Mouse (Mus musculus): ENCODE results near the gene Cyp4f18.
"Not testable (repeated sequence)": the region's sequence is repeated elsewhere in the genome, so short reads cannot be mapped to it uniquely, and the experiment has no call there.

GRCm38 (mm10) chr8:71952961-71953700 lies 56.3 kb downstream of the Cyp4f18 start:
- TF ChIP-seq CTCF, EP300 (IDR thresholded peaks at IDR 0.05; ENCODE audit: low read depth): not testable (repeated sequence)
